Mouse (Mus musculus) megakaryocyte-erythroid progenitor cell, adult 5-6 weeks (primary cell): ENCODE data around the gene Grik2. TPM values are rescaled to one million over a fixed set of nuclear protein-coding genes. Genes with fewer than 3 reads are reported as not detected.
"Not testable (repeated sequence)": the region's sequence is repeated elsewhere in the genome, so short reads cannot be mapped to it uniquely, and the experiment has no call there.

Source experiments
- ATAC-seq: replicated peaks from 2 replicates; pipeline ENCODE4 v1.8.0; 2016; ENCODE audit warnings: mild to moderate bottlenecking, inconsistent platforms; ENCODE audit not compliant: severe bottlenecking, poor library complexity, low FRiP score, low TSS enrichment
- total RNA-seq, 2 experiments: library from RNA; stranded (forward) in 1 of 2; stranded (reverse) in 1 of 2; fragments of 200-1000, 215-1000 nt in 1 of 2; fragments of >200 nt in 1 of 2; fragmentation: Nextera tagmentation in 1 of 2; gene quantifications; 2 replicates each; pipeline ENCODE4 v1.2.3; 2014 to 2017

Gene Grik2
- total RNA-seq, 2 experiments from 2014 or later, result not detected

GRCm38 (mm10) chr10:49417206-49417605, 371.4 kb downstream of the Grik2 start:
- not testable (repeated sequence) for ATAC-seq

DNA sequence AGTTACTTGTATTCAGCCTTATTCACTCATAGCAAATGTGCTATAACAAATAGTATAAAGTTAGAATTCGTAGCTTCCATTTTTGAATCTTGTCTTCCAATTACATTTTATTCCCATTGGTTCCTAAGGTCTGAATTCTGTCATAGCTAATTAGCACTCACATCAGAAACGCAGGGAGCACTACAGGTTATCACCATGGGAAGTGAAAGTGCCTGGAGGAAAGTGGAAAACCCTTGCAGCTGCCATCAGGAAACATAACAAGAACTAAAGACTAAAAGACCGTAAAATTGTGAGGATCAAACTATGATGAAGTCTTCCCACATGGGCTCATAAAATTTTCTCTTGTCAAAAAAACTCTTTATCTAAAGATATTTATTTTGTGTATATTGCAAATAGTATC, 405.6 kb downstream of the Grik2 start:
- ATAC-seq, result no peak

- ATAC-seq, result no peak
Measured at GRCm38 (mm10) chr10:49381852-49382251, 406.7 kb downstream of the Grik2 start.

DNA sequence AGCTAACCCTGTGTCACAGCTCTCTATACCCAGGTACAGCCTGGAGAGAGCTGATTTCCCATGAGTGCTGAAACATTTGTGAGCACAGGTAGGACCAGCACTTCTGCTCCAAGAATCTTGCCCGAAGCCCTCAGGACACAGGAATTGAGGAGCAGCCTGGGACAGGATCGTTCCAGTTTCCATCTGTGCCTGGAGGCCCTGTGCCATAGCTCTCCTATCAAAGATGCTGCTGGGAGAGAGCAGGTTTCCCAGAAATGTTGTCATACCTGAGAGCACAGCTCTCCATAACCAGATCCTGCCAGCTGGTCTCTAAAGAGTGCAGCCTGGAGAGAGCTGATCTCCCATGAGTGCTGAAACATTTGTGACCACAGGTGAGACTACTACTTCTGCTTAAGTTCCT, 420.0 kb downstream of the Grik2 start:
- ATAC-seq, result no peak

DNA sequence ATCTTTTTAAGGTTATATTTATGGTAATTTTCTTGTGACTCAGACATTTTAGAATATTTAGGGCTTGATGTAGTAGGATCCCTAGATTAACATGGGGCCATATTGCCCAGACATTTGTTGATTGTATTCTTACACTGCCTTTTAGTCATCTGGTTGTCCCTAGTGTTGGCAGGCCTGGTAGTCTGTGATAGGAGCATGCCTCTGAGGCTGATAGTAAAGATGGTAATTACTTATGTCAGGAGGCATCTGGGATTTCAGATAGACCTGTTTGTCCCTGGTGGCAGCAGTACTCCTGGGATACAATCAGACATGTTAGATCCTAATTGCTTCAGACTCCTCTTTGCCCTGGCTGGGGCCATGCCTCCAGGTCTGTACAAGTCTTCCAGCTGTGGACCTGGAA, 423.3 kb downstream of the Grik2 start:
- ATAC-seq, result no peak

DNA sequence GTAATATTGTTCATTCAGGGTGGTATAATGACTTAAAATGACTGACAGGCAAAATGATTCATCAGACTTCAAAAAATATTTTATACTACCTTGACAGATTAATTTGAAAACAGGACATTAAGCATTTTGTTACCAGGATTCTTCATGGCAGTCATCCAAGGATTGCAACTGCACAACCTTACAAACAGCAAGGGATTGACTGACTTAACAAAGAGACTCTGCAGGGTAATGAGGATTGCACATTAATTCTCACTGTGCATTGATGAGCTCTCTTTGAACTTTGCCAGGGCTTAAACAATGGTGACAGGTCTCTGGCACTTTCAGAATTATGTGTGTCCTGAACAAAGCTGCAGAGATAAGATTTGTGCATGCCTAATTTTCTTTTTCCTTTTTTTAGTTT, 466.2 kb downstream of the Grik2 start:
- ATAC-seq, result no peak

DNA sequence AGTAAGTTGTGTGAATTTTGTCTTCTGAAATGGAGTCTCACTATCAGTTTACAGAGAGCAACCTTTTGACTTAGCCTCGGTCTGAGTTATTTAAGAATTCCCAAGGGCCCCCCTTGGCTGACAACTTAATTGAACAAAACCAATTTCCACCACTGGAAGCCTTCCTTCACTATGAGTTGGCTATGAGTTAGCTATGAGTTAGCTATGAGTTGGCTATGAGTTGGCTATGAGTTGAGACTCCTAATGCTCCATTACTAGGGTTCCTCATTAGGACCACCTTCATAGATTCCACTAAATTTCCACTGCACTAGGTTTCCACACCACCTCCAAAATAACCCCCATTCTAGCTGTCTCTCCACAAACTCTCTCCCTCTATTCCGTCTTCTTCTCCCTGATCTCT, 468.7 kb downstream of the Grik2 start:
- no peak for ATAC-seq

- ATAC-seq, result no peak
Measured at GRCm38 (mm10) chr10:49256247-49256939, 532.2 kb downstream of the Grik2 start.

DNA sequence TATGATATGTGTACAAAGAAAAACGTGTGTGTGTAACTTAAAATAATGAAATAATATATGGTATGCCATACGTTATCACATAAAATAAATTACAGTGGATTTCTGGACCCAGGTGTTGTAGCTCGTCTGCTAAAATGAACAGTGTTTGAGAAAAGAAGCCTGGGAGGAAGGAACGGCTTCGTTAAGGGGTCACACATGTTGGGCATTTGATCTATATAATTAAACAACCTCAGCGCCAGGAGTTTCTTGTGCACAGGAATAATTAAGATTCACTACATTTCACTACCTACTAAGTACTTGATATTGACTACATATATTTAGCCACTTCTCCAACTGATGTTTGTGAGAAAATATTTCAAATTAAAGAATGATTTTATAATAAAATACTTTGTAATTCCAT, 551.2 kb downstream of the Grik2 start:
- ATAC-seq, result not testable (repeated sequence)

DNA sequence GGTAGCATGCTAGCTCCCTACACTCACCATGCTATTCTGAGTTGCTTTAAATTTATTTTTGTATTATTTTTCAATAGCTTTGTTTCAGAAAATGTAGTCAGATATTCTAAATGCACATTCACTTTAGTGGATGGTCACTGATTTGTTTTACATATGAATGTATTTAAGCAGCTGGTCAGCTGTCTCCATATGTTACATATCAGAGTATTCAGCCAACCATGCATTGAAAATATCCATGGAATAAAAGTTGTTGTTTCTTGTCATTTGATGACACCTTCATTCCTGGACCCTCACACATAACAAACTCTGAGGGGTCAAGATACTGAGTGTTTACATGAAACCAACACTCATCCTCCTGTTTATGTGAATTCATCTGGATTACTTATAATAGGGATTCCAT, 551.7 kb downstream of the Grik2 start:
- not testable (repeated sequence) for ATAC-seq

DNA sequence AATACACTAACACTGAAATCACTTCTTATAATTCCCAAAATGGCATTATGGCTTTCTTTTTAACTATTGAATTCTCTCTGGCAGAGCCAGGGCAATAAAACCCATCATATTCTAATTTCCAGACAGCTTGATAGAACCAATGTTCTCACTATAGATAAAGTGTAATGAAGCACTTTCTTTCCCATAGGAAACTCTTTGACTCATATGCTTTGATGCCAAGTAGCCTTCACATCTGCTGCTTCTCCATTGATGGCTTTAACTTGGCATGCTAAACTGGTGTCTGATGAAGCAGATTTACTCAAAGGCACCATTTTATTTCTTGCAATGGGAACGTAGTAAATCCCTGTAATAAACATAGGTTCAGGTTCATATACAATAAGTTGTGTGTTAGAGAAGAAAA, 568.5 kb downstream of the Grik2 start:
- no peak for ATAC-seq

DNA sequence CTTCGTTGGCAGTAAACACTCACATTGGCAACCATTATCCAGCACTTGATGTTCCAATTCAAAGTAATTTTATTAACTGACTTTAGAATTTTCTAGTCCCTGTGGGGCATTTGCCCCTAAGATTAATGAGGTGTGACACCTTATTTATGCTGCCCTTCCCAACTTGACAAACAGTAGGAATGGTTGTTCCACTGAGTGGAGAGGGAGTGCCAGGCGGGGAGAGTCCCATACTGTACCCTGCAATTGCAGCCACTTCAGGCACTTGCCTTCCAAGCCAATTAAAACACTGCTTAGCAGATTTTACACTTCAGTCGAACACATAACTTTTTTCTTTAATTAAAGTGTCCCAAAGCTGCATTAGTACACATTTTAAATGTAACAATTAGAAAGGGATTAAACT, 568.9 kb downstream of the Grik2 start:
- ATAC-seq, result no peak

GRCm38 (mm10) chr10:49191773-49192371, 596.7 kb downstream of the Grik2 start:
- no peak for ATAC-seq

DNA sequence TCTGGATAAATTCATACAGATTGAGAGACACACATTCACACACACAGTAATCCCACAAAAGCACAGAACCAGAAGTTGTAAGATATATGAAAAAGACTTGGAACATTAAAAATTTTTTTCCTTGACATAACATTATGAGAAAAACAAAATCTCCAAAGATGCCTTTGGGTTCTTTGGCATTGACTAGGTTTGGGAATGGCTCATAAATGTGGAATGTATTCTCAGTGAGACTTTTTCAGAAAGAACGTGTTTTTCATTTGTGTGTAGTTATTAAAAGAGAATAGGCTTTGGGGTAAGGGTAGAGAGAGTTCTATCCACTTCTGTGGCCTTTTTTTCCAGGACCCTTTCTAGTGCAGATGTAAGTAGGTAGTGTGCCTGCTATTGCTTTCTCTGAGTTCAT, 597.3 kb downstream of the Grik2 start:
- no peak for ATAC-seq

- no peak for ATAC-seq
Measured at GRCm38 (mm10) chr10:49154134-49154533, 634.4 kb downstream of the Grik2 start.

GRCm38 (mm10) chr10:49151496-49151895, 637.1 kb downstream of the Grik2 start:
- not testable (repeated sequence) for ATAC-seq

GRCm38 (mm10) chr10:49149714-49150113, 638.9 kb downstream of the Grik2 start:
- ATAC-seq, result no peak

DNA sequence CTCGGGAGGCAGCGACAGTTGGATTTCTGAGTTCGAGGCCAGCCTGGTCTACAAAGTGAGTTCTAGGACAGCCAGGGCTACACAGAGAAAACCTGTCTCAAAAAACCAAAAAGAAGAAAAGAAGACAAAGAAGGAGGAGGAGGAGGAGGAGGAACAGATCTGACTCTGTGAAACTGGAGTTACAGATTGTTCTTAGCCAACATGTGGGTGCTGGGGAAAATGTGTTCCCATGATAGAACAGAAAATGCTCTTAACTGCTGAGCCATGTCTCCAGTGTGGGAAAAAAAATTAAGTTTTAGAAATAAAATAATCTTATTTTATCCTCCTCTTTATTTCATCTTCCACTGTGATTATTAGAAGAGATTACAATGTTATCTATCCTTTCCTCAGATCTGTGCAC, 645.9 kb downstream of the Grik2 start:
- ATAC-seq, result no peak

GRCm38 (mm10) chr10:49136816-49137215, 651.8 kb downstream of the Grik2 start:
- ATAC-seq, result no peak

- ATAC-seq, result no peak
Measured at GRCm38 (mm10) chr10:49131311-49131710, 657.3 kb downstream of the Grik2 start.

DNA sequence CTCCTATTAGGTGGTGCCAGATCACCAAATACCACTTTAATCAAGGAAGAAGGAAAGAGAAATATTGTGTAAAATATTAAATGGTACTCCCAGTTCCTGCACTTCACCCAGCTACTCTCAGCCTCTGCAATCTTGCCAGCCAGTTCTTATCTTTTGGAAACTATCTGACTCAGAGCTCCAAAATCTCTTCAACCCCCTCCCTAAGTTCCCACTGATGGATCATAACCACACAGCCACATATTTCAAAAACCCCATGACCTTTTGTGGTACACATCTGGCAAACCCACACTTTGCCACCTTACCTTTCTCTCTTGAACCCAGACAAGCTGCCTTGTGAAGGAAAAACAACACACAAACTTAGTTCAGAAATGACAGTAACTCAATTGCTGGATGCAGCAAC, 738.2 kb downstream of the Grik2 start:
- ATAC-seq, result no peak
